Mouse (Mus musculus): ENCODE data around the gene Apod.

Gene Apod

GRCm38 (mm10) chr16:31281981-31282380, 32.6 kb downstream of the Apod start:
- DNase-seq (ENCODE audit: low spot score), result no peak

GRCm38 (mm10) chr16:31280176-31280575, 34.4 kb downstream of the Apod start:
- no peak for DNase-seq (ENCODE audit: low spot score)

- DNase-seq (ENCODE audit: low spot score), result no peak
Observed at GRCm38 (mm10) chr16:31278581-31278980, 36.0 kb downstream of the Apod start.

- DNase-seq (ENCODE audit: low spot score), result no peak
Observed at GRCm38 (mm10) chr16:31278081-31278480, 36.5 kb downstream of the Apod start.

- DNase-seq (ENCODE audit: low spot score), result no peak
Observed at GRCm38 (mm10) chr16:31276962-31277361, 37.6 kb downstream of the Apod start.

GRCm38 (mm10) chr16:31276539-31276938, 38.1 kb downstream of the Apod start:
- peak; percentile 32 for DNase-seq (ENCODE audit: low spot score)

GRCm38 (mm10) chr16:31274674-31275460, 39.7 kb downstream of the Apod start, which contains the start of gene Ppp1r2:
Gene Ppp1r2 (minus strand): TSS chr16:31275277.
- DNase-seq (ENCODE audit: low spot score), result peak; percentile 94

GRCm38 (mm10) chr16:31274084-31274483, 40.5 kb downstream of the Apod start:
- DNase-seq (ENCODE audit: low spot score), result no peak

- DNase-seq (ENCODE audit: low spot score), result no peak
Observed at GRCm38 (mm10) chr16:31266692-31267091, 47.9 kb downstream of the Apod start.

- DNase-seq (ENCODE audit: low spot score), result no peak
Observed at GRCm38 (mm10) chr16:31256151-31256550, 58.5 kb downstream of the Apod start.

- no peak for DNase-seq (ENCODE audit: low spot score)
Observed at GRCm38 (mm10) chr16:31255685-31256084, 58.9 kb downstream of the Apod start.

GRCm38 (mm10) chr16:31249401-31249800, 65.2 kb downstream of the Apod start:
- no peak for DNase-seq (ENCODE audit: low spot score)

GRCm38 (mm10) chr16:31248717-31249116, 65.9 kb downstream of the Apod start:
- no peak for DNase-seq (ENCODE audit: low spot score)

- DNase-seq (ENCODE audit: low spot score), result no peak
Observed at GRCm38 (mm10) chr16:31247442-31247841, 67.2 kb downstream of the Apod start.

Measured in urinary bladder, postnatal 25 days (tissue).